Mouse (Mus musculus): ENCODE data around the gene Npw. TPM values are rescaled to one million over a fixed set of nuclear protein-coding genes. Genes with fewer than 3 reads are reported as not detected.

Npw gene
- polyA plus RNA-seq, 1 experiment, result 0.71 TPM

DNA sequence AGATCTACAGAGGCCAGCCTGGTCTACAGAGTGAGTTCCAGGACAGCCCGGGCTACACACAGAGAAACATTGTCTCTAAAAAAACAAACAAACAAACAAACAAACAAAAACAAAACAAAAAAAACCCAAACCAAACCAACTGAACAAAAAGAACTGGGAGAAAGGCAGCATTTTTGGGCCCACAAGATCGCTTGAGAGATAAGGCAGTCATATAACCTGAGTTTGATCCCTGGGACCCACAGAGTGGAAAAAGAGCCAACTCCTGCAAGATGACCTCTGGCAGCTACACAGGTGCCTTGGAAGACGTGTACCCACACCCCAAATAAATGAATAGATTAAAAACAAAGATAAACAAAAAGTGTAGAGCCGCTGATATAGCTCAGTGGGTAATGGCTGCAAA lies 3.3 kb downstream of the Npw start:
- Histone ChIP-seq H3K27me3 (ENCODE audit: control insufficient read depth, insufficient read depth, low read length) (peaks cover 15% of the 10 kb centered on the region), H3K27ac (ENCODE audit: insufficient read depth, low read length) (no peak overlapping the region), H3K36me3 (ENCODE audit: control insufficient read depth, insufficient read depth, low read length) (no peaks in the 10 kb centered on the region), H3K4me1 (ENCODE audit: control insufficient read depth, insufficient read depth, insufficient read length) (peaks cover 6% of the 10 kb centered on the region; the same call in 1 of the 2 replicates), H3K4me3 (ENCODE audit: extremely low read depth, insufficient read depth, insufficient read length) (no peak overlapping the region)
- no peak for DNase-seq (ENCODE audit: low read depth in 1 of 2, low spot score in 2 of 2)
- TF ChIP-seq CTCF (IDR thresholded peaks at IDR 0.05; ENCODE audit: extremely low read depth, insufficient read depth, insufficient read length, insufficient replicate concordance), result no peak
- no peak for TF ChIP-seq POLR2A (IDR thresholded peaks at IDR 0.05; ENCODE audit: low read depth, low read length)
- 81% methylated on average over 4 of the region's 4 CpGs for WGBS

DNA sequence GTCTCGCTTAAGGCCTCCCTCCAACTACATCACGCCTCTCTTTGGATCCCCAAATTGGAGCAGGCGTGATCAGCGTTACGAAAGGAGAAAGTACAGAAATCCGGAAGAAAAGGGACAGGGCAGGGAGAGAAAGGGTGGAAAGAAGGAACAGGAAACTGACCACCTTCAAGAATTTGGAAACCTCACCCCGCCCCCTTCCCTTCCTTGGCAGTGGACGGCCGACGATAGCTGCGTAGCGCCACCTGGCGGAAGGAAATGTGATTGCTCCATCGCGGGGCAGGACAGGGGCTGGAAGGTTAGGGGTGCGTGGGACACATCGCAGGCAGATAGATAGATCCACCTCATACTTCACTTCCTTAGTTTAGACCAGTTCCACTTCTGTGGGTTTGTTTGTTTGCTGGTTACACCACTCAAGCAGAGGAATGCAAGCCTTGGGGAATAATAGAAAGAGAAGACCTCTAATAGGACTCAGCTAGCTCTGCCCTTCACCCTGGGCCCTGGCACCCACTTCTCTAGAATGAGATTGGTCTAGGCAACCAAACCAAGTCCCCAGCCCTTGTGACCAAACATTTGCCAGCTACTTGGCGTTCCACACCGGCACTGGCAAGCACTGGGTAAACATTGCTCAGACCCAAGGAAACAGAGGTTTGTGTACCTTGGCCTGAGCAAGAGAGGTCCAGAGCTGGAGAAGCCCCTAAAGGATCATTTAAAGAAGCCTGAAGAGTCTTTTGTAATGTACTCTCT lies 4.1 kb downstream of the Npw start:
- H3K4me3 ChIP-seq (ENCODE audit: extremely low read depth, insufficient read depth, insufficient read length), result no peak overlapping the region
- TF ChIP-seq POLR2A (IDR thresholded peaks at IDR 0.05; ENCODE audit: low read depth, low read length) (no peak), CTCF (IDR thresholded peaks at IDR 0.05; ENCODE audit: extremely low read depth, insufficient read depth, insufficient read length, insufficient replicate concordance) (peak; percentile 97)
- H3K36me3 ChIP-seq (ENCODE audit: control insufficient read depth, insufficient read depth, low read length), result no peaks in the 10 kb centered on the region
- DNase-seq (ENCODE audit: low read depth in 1 of 2, low spot score in 2 of 2), result peak; percentile 32 to 57
- H3K27ac ChIP-seq (ENCODE audit: insufficient read depth, low read length), result no peak overlapping the region
- WGBS, result 10% methylated on average over 19 of the region's 19 CpGs
- peaks cover 10% of the 10 kb centered on the region for H3K4me1 ChIP-seq (ENCODE audit: control insufficient read depth, insufficient read depth, insufficient read length)
- peaks cover 18% of the 10 kb centered on the region for H3K27me3 ChIP-seq (ENCODE audit: control insufficient read depth, insufficient read depth, low read length)

DNA sequence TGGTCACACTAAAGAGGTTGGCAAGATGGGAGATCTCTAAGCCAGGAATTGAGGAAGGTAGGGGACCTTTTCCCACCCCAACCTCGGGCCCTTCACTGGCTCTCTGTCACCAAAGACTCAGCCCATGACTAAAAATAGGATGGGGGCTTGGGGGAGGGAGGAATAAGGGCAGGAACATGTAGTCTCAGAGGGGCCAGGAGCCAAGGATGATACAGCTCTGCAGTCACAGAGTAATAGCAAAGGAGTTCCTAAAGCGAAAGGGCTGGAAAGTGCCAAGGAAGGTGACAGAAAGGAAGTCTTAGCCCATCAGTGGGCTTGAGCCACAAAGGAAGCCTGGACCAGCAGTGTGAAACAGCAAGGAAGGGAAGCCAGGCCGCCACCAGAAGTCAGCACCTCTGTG lies 6.4 kb downstream of the Npw start:
- DNase-seq (ENCODE audit: low read depth in 1 of 2, low spot score in 2 of 2), result no peak
- no peaks in the 10 kb centered on the region for H3K36me3 ChIP-seq (ENCODE audit: control insufficient read depth, insufficient read depth, low read length)
- peaks cover 10% of the 10 kb centered on the region for H3K27me3 ChIP-seq (ENCODE audit: control insufficient read depth, insufficient read depth, low read length)
- TF ChIP-seq CTCF (IDR thresholded peaks at IDR 0.05; ENCODE audit: extremely low read depth, insufficient read depth, insufficient read length, insufficient replicate concordance) (no peak), POLR2A (IDR thresholded peaks at IDR 0.05; ENCODE audit: low read depth, low read length) (no peak)
- no peak overlapping the region for H3K27ac ChIP-seq (ENCODE audit: insufficient read depth, low read length)
- peaks cover 4% of the 10 kb centered on the region for H3K4me1 ChIP-seq (ENCODE audit: control insufficient read depth, insufficient read depth, insufficient read length)
- H3K4me3 ChIP-seq (ENCODE audit: extremely low read depth, insufficient read depth, insufficient read length), result no peak overlapping the region
- WGBS, result 53% methylated on average over 3 of the region's 3 CpGs

DNA sequence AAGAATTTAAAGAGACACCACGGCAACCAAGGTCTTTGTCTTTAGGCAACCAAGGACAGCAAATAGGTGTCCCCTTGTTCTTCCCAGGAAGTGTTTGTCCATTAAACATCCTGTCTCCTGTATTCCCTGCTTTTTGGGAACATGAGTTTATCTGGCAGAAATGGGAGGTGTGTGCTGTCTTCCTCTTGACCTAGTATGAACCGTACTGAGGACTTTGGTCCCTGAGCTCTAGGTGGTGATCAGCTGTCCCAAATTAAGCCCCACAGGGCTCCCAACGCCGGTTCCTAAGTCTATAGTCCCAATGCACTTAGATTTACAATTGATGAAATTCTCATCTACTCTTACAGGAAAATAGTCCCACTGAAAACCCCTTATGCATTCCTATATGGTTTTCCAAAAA lies 7.5 kb downstream of the Npw start:
- no peak overlapping the region for H3K4me3 ChIP-seq (ENCODE audit: extremely low read depth, insufficient read depth, insufficient read length)
- H3K4me1 ChIP-seq (ENCODE audit: control insufficient read depth, insufficient read depth, insufficient read length), result peaks cover 4% of the 10 kb centered on the region
- H3K27ac ChIP-seq (ENCODE audit: insufficient read depth, low read length), result 0 out of 2 replicates have a peak overlapping the region, but pooled peaks have one; percentile 6
- TF ChIP-seq POLR2A (IDR thresholded peaks at IDR 0.05; ENCODE audit: low read depth, low read length), result no peak
- TF ChIP-seq CTCF (IDR thresholded peaks at IDR 0.05; ENCODE audit: extremely low read depth, insufficient read depth, insufficient read length, insufficient replicate concordance), result no peak
- no peaks in the 10 kb centered on the region for H3K36me3 ChIP-seq (ENCODE audit: control insufficient read depth, insufficient read depth, low read length)
- no peak for DNase-seq (ENCODE audit: low read depth in 1 of 2, low spot score in 2 of 2)
- 88% methylated on average over 4 of the region's 4 CpGs for WGBS
- H3K27me3 ChIP-seq (ENCODE audit: control insufficient read depth, insufficient read depth, low read length), result peaks cover 8% of the 10 kb centered on the region

DNA sequence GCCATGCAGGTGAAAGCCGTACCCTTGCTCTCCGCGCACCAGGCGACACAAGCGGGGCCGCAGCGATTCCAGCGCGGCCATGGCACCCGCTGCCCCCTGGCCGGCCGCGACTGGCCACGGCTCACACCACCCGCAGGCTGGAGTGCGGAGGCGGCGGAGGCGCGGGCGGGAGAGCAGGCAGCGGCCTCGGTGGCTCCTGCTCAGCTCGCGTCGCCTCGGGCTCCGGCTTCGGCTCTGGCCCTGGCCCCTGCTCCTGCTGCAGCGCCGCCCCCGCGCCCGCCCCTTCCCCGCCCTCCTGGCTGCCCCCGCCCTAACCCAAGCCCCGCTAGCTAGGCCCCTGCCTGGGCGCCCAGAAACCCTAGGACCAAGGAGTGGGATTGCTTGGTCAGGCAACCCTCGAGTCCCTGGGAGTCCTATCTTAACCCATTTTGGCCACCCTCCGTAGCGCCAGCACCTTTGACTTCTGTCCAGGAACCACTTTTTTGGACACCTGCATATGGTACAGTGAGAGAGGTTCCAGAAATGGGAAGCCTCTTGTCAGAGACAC lies 8.1 kb downstream of the Npw start, which contains the start of gene Slc9a3r2:
Gene Slc9a3r2, minus strand, starts transcription at position 258 of the 547 bp plus-strand sequence.
- DNase-seq (ENCODE audit: low read depth in 1 of 2, low spot score in 2 of 2), result no peak
- TF ChIP-seq POLR2A (IDR thresholded peaks at IDR 0.05; ENCODE audit: low read depth, low read length) (no peak), CTCF (IDR thresholded peaks at IDR 0.05; ENCODE audit: extremely low read depth, insufficient read depth, insufficient read length, insufficient replicate concordance) (no peak)
- Histone ChIP-seq H3K27ac (ENCODE audit: insufficient read depth, low read length) (peak within 1 kb of the TSS; percentile 49), H3K36me3 (ENCODE audit: control insufficient read depth, insufficient read depth, low read length) (no peaks in the 10 kb centered on the region), H3K27me3 (ENCODE audit: control insufficient read depth, insufficient read depth, low read length) (peaks cover 8% of the 10 kb centered on the region), H3K4me1 (ENCODE audit: control insufficient read depth, insufficient read depth, insufficient read length) (peaks cover 4% of the 10 kb centered on the region), H3K4me3 (ENCODE audit: extremely low read depth, insufficient read depth, insufficient read length) (peak within 1 kb of the TSS; percentile 52)
- WGBS, result 1% methylated on average over 36 of the region's 41 CpGs

DNA sequence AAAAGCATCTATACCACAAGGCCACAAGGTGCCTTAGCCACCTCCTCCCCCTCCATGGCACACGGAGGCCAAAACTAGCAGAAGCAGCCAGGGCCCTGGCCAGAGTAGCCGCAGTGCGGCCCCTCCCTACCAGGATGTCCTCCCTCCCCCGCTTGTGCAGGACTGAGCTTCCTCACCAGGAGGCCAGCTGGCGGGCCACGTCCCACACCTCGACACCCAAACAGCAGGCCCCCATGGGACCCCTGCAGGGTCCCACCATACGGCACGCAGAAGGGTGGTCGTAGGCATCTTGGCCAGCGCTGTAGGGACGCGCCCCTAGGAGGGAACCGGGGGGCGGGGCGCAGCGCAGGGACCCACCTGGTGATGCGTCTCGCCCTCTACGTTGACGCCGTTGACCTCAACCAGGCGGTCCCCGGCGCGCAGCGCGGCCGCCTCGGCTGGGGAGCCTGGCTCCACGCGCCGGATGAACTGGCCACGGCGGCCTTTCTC lies 8.6 kb downstream of the Npw start:
- Histone ChIP-seq H3K27ac (ENCODE audit: insufficient read depth, low read length) (peak overlapping the region; percentile 49), H3K4me3 (ENCODE audit: extremely low read depth, insufficient read depth, insufficient read length) (peak overlapping the region; percentile 52), H3K4me1 (ENCODE audit: control insufficient read depth, insufficient read depth, insufficient read length) (peaks cover 4% of the 10 kb centered on the region), H3K27me3 (ENCODE audit: control insufficient read depth, insufficient read depth, low read length) (peaks cover 8% of the 10 kb centered on the region), H3K36me3 (ENCODE audit: control insufficient read depth, insufficient read depth, low read length) (no peaks in the 10 kb centered on the region)
- TF ChIP-seq POLR2A (IDR thresholded peaks at IDR 0.05; ENCODE audit: low read depth, low read length), result no peak
- TF ChIP-seq CTCF (IDR thresholded peaks at IDR 0.05; ENCODE audit: extremely low read depth, insufficient read depth, insufficient read length, insufficient replicate concordance), result no peak
- no peak for DNase-seq (ENCODE audit: low read depth in 1 of 2, low spot score in 2 of 2)
- WGBS, result 1% methylated on average over 35 of the region's 35 CpGs

Measured in spleen, adult 2 months (tissue).